Mouse (Mus musculus) intestine, postnatal 0 days (tissue): ENCODE results near the gene Pgc. TPM values are rescaled to one million over a fixed set of nuclear protein-coding genes. Genes with fewer than 3 reads are reported as not detected.

Experiments used
- ATAC-seq: fragments of 200-750 bp; cut with Nextera tagmentation; 2 replicates; pipeline ENCODE4 v1.8.0; 2017; ENCODE audit warnings: mild to moderate bottlenecking, moderate TSS enrichment, moderate library complexity
- H3K27ac ChIP-seq: fragments of 300-500 bp; sonication (generic); 2 replicates; pipeline ENCODE4 v1.5.1; 2014; ENCODE audit warnings: mild to moderate bottlenecking, low read depth, low read length, moderate library complexity
- H3K27me3 ChIP-seq: fragments of 300-500 bp; sonication (generic); replicated peaks from 2 replicates; pipeline ENCODE4 v1.6.1; 2014; ENCODE audit warnings: low read length, mixed read lengths; ENCODE audit not compliant: control insufficient read depth, insufficient read depth
- H3K36me3 ChIP-seq: fragments of 300-500 bp; sonication (generic); 2 replicates; pipeline ENCODE4 v1.6.1; 2014; ENCODE audit warnings: mild to moderate bottlenecking, moderate library complexity; ENCODE audit not compliant: control insufficient read depth, insufficient read depth
- H3K4me1 ChIP-seq: fragments of 300-500 bp; sonication (generic); replicated peaks from 2 replicates; pipeline ENCODE4 v1.6.1; 2014; ENCODE audit warnings: antibody characterized with exemption, low read length, mixed read lengths; ENCODE audit not compliant: control insufficient read depth, insufficient read depth
- H3K4me2 ChIP-seq: fragments of 300-500 bp; sonication (generic); replicated peaks from 2 replicates; pipeline ENCODE4 v1.6.1; 2014; ENCODE audit warnings: low read depth, mild to moderate bottlenecking, moderate library complexity
- H3K4me3 ChIP-seq: fragments of 300-500 bp; sonication (generic); 2 replicates; pipeline ENCODE4 v1.5.1; 2014; ENCODE audit warnings: low read depth, low read length
- H3K9ac ChIP-seq: fragments of 300-500 bp; sonication (generic); 2 replicates; pipeline ENCODE4 v1.6.1; 2014; ENCODE audit warnings: mild to moderate bottlenecking, low read depth, low read length
- H3K9me3 ChIP-seq: fragments of 300-500 bp; sonication (generic); 2 replicates; pipeline ENCODE4 v1.6.1; 2016; ENCODE audit warnings: mixed run types; ENCODE audit not compliant: control insufficient read depth
- CTCF ChIP-seq: sonication (generic); IDR thresholded peaks from 2 replicates; pipeline ENCODE4 v1.5.1; 2016; ENCODE audit warnings: low read depth, mild to moderate bottlenecking, control low read depth, antibody characterized with exemption, moderate library complexity
- WGBS: fragments of 180-500 bp; shearing (Covaris S2); extraction: QIAGEN DNeasy Blood & Tissue Kit; methylation state at CpG from one replicate; pipeline ENCODE4 v1.1.7; 2014; 5-methylcytosine and 5-hydroxymethylcytosine counted together
- polyA plus RNA-seq: library from polyadenylated mRNA; unstranded; fragments of >200 nt; fragmentation: Nextera tagmentation; extraction: Ambion mirVana; gene quantifications from 2 replicates; pipeline ENCODE4 v1.2.1, GENCODE M21; 2015

The Pgc gene
- polyA plus RNA-seq, 1 experiment from 2014 or later, result 7.4 TPM

DNA sequence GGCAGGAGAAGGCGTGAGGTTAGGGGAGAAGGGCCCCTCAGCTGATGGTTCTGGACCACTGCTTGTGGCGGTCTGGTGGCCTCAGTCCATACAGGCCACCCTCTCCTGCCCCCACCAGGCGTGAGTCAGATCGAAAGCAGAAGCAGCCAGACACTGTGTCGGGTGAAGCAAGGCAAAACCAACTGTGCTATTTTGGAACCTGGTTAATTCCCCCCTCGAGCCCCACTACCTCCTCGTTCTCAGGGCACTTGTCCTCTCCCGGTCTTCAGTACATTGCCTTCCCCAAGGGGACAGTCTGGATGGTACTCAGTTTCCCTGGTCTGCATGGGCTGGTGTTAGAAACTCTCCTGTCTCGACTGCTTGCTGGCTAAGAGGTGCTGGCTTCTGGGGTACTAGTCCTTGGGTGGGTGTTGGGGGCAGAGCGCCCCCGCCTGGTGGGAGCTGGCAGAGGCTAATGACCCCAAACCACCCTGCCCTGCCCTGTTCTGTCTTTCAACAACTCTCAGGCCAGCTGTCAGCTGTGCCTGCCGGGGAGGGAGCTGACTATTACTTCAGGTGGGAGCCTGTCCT is 42.1 kb downstream of the Pgc start:
- 0 out of 2 replicates have a peak, but pooled peaks have one; percentile 26 for ATAC-seq
- no peaks in the 10 kb centered on the region for H3K27me3 ChIP-seq
- 0 out of 2 replicates have a peak overlapping the region, but pooled peaks have one; percentile 9 for H3K4me2 ChIP-seq
- no peak overlapping the region for H3K9ac ChIP-seq
- no peaks in the 10 kb centered on the region for H3K9me3 ChIP-seq
- no peaks in the 10 kb centered on the region for H3K4me1 ChIP-seq
- no peaks in the 10 kb centered on the region for H3K36me3 ChIP-seq
- TF ChIP-seq CTCF, result peak; percentile 55
- 46% methylated on average over 12 of the region's 12 CpGs for WGBS
- H3K27ac ChIP-seq, result no peak overlapping the region
- no peak overlapping the region for H3K4me3 ChIP-seq

- 78% methylated on average over 11 of the region's 11 CpGs for WGBS
- no peak overlapping the region for H3K4me3 ChIP-seq
Measured at GRCm38 (mm10) chr17:47769389-47770299, 43.0 kb downstream of the Pgc start.

DNA sequence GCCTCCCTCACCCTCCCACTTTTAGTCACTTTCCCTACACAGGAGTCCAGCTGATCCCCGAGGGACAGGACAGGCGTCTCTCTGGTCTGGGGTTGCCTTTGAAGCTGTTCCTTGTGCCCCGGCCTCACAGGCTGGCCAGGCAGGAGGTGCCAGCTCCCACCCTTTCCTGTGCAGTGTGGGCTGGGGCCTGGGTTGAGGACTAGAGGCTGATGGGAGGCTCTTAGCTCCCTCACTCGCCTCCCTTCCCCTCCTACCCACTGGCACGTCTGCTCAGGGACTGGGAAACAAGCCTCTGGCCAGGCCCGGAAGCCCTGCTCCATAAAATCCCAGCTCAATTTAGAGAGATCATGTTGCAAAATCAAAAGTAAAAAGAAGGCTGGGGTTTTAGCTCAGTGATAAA is 47.0 kb downstream of the Pgc start:
- H3K27me3 ChIP-seq, result no peaks in the 10 kb centered on the region
- no peaks in the 10 kb centered on the region for H3K9me3 ChIP-seq
- TF ChIP-seq CTCF, result no peak
- no peak for ATAC-seq
- 61% methylated on average over 6 of the region's 6 CpGs for WGBS
- H3K27ac ChIP-seq, result no peak overlapping the region
- 0 out of 2 replicates have a peak, but pooled peaks cover 3% of the 10 kb centered on the region for H3K36me3 ChIP-seq
- H3K4me1 ChIP-seq, result no peaks in the 10 kb centered on the region
- H3K4me3 ChIP-seq, result no peak overlapping the region
- H3K4me2 ChIP-seq, result no peak overlapping the region
- H3K9ac ChIP-seq, result no peak overlapping the region

More at GRCm38 (mm10) chr17:47769389-47770299, 43.0 kb downstream of the Pgc start:
- Histone ChIP-seq H3K36me3 (no peaks in the 10 kb centered on the region), H3K4me2 (no peak overlapping the region), H3K9ac (no peak overlapping the region), H3K4me1 (no peaks in the 10 kb centered on the region), H3K27ac (no peak overlapping the region), H3K9me3 (no peaks in the 10 kb centered on the region), H3K27me3 (no peaks in the 10 kb centered on the region)
- TF ChIP-seq CTCF, result no peak
- ATAC-seq, result no peak

DNA sequence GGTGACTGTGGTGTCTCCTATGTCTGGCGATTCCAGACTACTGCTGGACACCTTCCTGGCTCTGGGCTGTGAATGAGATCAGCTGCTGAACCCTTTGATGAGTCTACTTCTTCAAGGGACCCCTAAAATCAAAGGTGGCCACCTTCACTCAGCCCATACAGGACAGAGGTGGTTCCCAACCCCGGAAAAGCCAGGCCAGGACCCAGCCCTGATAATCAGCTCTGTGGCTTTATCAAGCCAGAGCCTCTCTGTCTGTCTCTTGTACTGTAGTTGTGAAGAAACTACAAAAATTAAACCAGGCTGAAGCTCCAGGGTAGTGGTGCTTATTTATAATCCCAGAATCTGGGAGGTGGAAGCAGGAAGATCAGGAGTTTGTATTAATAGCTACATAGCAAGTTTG is 50.5 kb downstream of the Pgc start:
- no peak for ATAC-seq
- no peak overlapping the region for H3K4me3 ChIP-seq
- no peaks in the 10 kb centered on the region for H3K27me3 ChIP-seq
- TF ChIP-seq CTCF, result no peak
- no peak overlapping the region for H3K27ac ChIP-seq
- 60% methylated on average over 2 of the region's 2 CpGs for WGBS
- H3K4me1 ChIP-seq, result no peaks in the 10 kb centered on the region
- H3K36me3 ChIP-seq, result 0 out of 2 replicates have a peak, but pooled peaks cover 3% of the 10 kb centered on the region
- H3K9me3 ChIP-seq, result no peaks in the 10 kb centered on the region
- H3K4me2 ChIP-seq, result no peak overlapping the region
- no peak overlapping the region for H3K9ac ChIP-seq

GRCm38 (mm10) chr17:47780470-47780869 is 53.8 kb downstream of the Pgc start:
- Histone ChIP-seq H3K9ac (no peak overlapping the region), H3K36me3 (peaks cover 3% of the 10 kb centered on the region; the same call in 1 of the 2 replicates), H3K27ac (no peak overlapping the region), H3K4me1 (no peaks in the 10 kb centered on the region), H3K4me3 (no peak overlapping the region), H3K27me3 (no peaks in the 10 kb centered on the region), H3K9me3 (no peaks in the 10 kb centered on the region), H3K4me2 (no peak overlapping the region)
- TF ChIP-seq CTCF, result no peak
- WGBS, result 86% methylated on average over 10 of the region's 10 CpGs
- ATAC-seq, result no peak

DNA sequence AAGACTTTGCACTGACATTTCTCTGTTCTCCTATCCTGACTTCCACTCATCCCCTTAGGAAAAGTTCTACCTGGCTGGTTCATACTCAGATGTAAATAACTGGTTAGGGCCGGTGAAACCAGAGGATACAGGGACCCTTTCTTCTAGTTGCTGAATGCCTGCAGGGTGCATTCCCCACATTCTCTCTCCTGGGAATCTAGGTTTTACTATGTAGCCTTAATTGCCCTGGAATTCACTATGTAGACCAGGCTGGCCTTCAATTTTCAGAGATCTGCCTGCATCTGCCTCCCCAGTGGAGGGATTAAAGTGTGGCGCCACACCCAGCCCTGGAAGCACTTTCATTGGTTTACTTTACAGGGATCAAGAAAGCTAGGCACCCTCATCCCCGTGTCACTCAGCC is 55.8 kb downstream of the Pgc start:
- Histone ChIP-seq H3K27ac (no peak overlapping the region), H3K4me3 (no peak overlapping the region), H3K4me2 (no peak overlapping the region), H3K9ac (no peak overlapping the region), H3K27me3 (no peaks in the 10 kb centered on the region), H3K36me3 (peaks cover 10% of the 10 kb centered on the region; the same call in 1 of the 2 replicates), H3K4me1 (no peaks in the 10 kb centered on the region), H3K9me3 (no peaks in the 10 kb centered on the region)
- no peak for ATAC-seq
- TF ChIP-seq CTCF, result no peak
- WGBS, result 77% methylated on average over 3 of the region's 3 CpGs
